Mouse (Mus musculus) lung, postnatal 0 days (tissue): ENCODE data around the gene Slc25a4.

ENCODE experiments used
- CTCF ChIP-seq: IDR thresholded peaks from 2 replicates; pipeline ENCODE4 v1.5.1; 2016; ENCODE audit warnings: antibody characterized with exemption, mild to moderate bottlenecking
- EP300 ChIP-seq: IDR thresholded peaks from 2 replicates; pipeline ENCODE4 v1.6.1; 2016; ENCODE audit warnings: antibody characterized with exemption, mild to moderate bottlenecking, control low read depth

DNA sequence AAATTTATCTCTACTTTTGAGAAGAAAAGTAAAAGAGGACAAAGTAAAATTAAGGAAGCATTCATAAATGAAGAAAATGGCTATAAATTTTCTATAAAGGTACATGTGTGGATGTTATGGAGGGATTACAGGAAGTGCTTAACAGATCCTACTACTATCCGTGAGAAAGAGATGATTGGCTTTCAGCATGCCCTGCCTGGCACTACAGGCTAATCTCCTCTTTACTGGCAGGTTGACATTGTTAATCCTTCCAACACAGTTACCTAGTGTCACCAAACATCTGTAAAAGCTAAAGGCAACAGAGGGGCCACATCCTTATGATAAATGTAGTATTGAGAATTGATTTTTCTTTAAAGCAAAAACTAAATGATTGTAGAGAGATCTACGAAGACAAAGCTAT lies 37.4 kb downstream of the Slc25a4 start:
- TF ChIP-seq CTCF: no peak
- TF ChIP-seq EP300: no peak
